Mouse (Mus musculus) gastrocnemius, adult 18-20 months (tissue): ENCODE data around the gene Abhd16a. TPM values are rescaled to one million over a fixed set of nuclear protein-coding genes. Genes with fewer than 3 reads are reported as not detected.

Source experiments
- DNase-seq: peaks from one replicate; pipeline ENCODE4 v3.0.0; 2021; ENCODE audit warnings: low spot score
- total RNA-seq, 2 experiments: library from RNA; stranded (reverse); gene quantifications; 2 replicates each; pipeline ENCODE4 v1.2.3; 2021

The Abhd16a gene
- total RNA-seq, 2 experiments from 2014 or later, result 85.3 to 87.7 TPM

- no peak for DNase-seq
Measured at GRCm38 (mm10) chr17:35141971-35142370, 52.9 kb downstream of the Abhd16a start.

- no peak for DNase-seq
Measured at GRCm38 (mm10) chr17:35146139-35146538, 57.1 kb downstream of the Abhd16a start.

GRCm38 (mm10) chr17:35147348-35147747, 58.3 kb downstream of the Abhd16a start:
- no peak for DNase-seq

- DNase-seq, result no peak
Measured at GRCm38 (mm10) chr17:35147922-35148639, 59.0 kb downstream of the Abhd16a start.

GRCm38 (mm10) chr17:35152121-35152520, 63.1 kb downstream of the Abhd16a start:
- DNase-seq, result no peak

Other genes starting within 250 kb of the Abhd16a start
- gene Skiv2l, start 239.1 kb upstream of the Abhd16a start, total RNA-seq, result 10 to 100 TPM; 20.8 to 21.3 TPM
- 10 to 100 TPM in 1 of 2 experiments, 1 to 10 TPM in 1; 9.0 to 12.0 TPM for gene Nelfe, start 238.9 kb upstream of the Abhd16a start, total RNA-seq
- gene Cfb, start 226.7 kb upstream of the Abhd16a start, total RNA-seq, result 1 to 10 TPM; 2.9 to 6.9 TPM
- 1 to 10 TPM; 5.9 to 6.9 TPM for gene Zbtb12, start 209.8 kb upstream of the Abhd16a start, total RNA-seq
- gene Gm20547, start 207.2 kb upstream of the Abhd16a start, total RNA-seq, result not detected
- gene C2, start 191.0 kb upstream of the Abhd16a start, total RNA-seq, result 1 to 10 TPM; 1.5 to 1.6 TPM
- gene Ehmt2, start 190.8 kb upstream of the Abhd16a start, total RNA-seq, result 10 to 100 TPM; 26.7 to 29.5 TPM
- not detected for gene Slc44a4, start 174.8 kb upstream of the Abhd16a start, total RNA-seq
- gene Neu1, start 158.0 kb upstream of the Abhd16a start, total RNA-seq, result 10 to 100 TPM in 1 of 2 experiments, 1 to 10 TPM in 1; 9.1 to 10.2 TPM
- 10 to 100 TPM; 11.4 to 94.8 TPM for gene Hspa1b, start 130.0 kb upstream of the Abhd16a start, total RNA-seq
- gene Gm20481, start 119.4 kb upstream of the Abhd16a start, total RNA-seq, result not detected
- gene Hspa1a, start 117.1 kb upstream of the Abhd16a start, total RNA-seq, result 10 to 100 TPM; 16.6 to 99.8 TPM
- 10 to 100 TPM; 31.8 to 33.6 TPM for gene Hspa1l, start 116.6 kb upstream of the Abhd16a start, total RNA-seq
- gene Lsm2, start 107.4 kb upstream of the Abhd16a start, total RNA-seq, result 10 to 100 TPM; 14.0 to 17.1 TPM
- gene Vars, start 88.3 kb upstream of the Abhd16a start, total RNA-seq, result 10 to 100 TPM; 38.2 TPM
- 10 to 100 TPM; 13.2 to 16.8 TPM for gene Vwa7, start 72.7 kb upstream of the Abhd16a start, total RNA-seq
- gene Sapcd1, start 61.2 kb upstream of the Abhd16a start, total RNA-seq, result not detected
- under 1 TPM in 1 of 2 experiments, not detected in 1; 0.28 TPM for gene Msh5, start 42.5 kb upstream of the Abhd16a start, total RNA-seq
- gene Clic1, start 39.3 kb upstream of the Abhd16a start, total RNA-seq, result 10 to 100 TPM in 1 of 2 experiments, 1 to 10 TPM in 1; 7.5 to 11.6 TPM
- gene Ddah2, start 30.2 kb upstream of the Abhd16a start, total RNA-seq, result 1 to 10 TPM; 4.5 to 8.7 TPM
- gene Ly6g6c, start 23.9 kb upstream of the Abhd16a start, total RNA-seq, result not detected
- not detected for gene Mpig6b, start 23.1 kb upstream of the Abhd16a start, total RNA-seq
- gene Ly6g6e, start 12.4 kb upstream of the Abhd16a start, total RNA-seq, result not detected
- 1 to 10 TPM in 1 of 2 experiments, not detected in 1; 3.0 TPM for gene Ly6g6d, start 11.2 kb upstream of the Abhd16a start, total RNA-seq
- gene Ly6g6f, start 3.7 kb upstream of the Abhd16a start, total RNA-seq, result not detected
- not detected for gene Ly6g5c, start 19.0 kb downstream of the Abhd16a start, total RNA-seq
- gene Ly6g5b, start 26.2 kb downstream of the Abhd16a start, total RNA-seq, result not detected
- 1 to 10 TPM; 8.7 to 9.0 TPM for gene Gpank1, start 32.2 kb downstream of the Abhd16a start, total RNA-seq
- 100 to 1,000 TPM; 176 to 183 TPM for gene Csnk2b, start 32.8 kb downstream of the Abhd16a start, total RNA-seq
- 10 to 100 TPM; 12.6 to 16.6 TPM for gene D17H6S53E, start 37.1 kb downstream of the Abhd16a start, total RNA-seq
- not detected for gene Apom, start 42.8 kb downstream of the Abhd16a start, total RNA-seq
- 100 to 1,000 TPM; 233 to 265 TPM for gene Bag6, start 45.9 kb downstream of the Abhd16a start, total RNA-seq
- gene Prrc2a, start 75.6 kb downstream of the Abhd16a start, total RNA-seq, result 100 to 1,000 TPM; 102 to 111 TPM
- gene Aif1, start 86.8 kb downstream of the Abhd16a start, total RNA-seq, result 1 to 10 TPM in 1 of 2 experiments, under 1 TPM in 1; 0.84 to 1.1 TPM
- gene Lst1, start 99.2 kb downstream of the Abhd16a start, total RNA-seq, result 1 to 10 TPM in 1 of 2 experiments, not detected in 1; 1.1 TPM
- gene Ltb, start 105.2 kb downstream of the Abhd16a start, total RNA-seq, result under 1 TPM in 1 of 2 experiments, not detected in 1; 0.38 TPM
- not detected for gene Tnf, start 112.7 kb downstream of the Abhd16a start, total RNA-seq
- gene Lta, start 116.1 kb downstream of the Abhd16a start, total RNA-seq, result under 1 TPM; 0.43 to 0.48 TPM
- not detected for gene Gm16181, start 131.6 kb downstream of the Abhd16a start, total RNA-seq
- 1 to 10 TPM; 1.1 to 1.8 TPM for gene Atp6v1g2, start 144.4 kb downstream of the Abhd16a start, total RNA-seq
- gene Nfkbil1, start 146.5 kb downstream of the Abhd16a start, total RNA-seq, result 1 to 10 TPM; 7.0 to 7.2 TPM
- gene Ddx39b, start 152.5 kb downstream of the Abhd16a start, total RNA-seq, result 10 to 100 TPM; 83.5 to 83.8 TPM
- gene H2-D1, start 173.5 kb downstream of the Abhd16a start, total RNA-seq, result 10 to 100 TPM; 36.3 to 59.0 TPM
- under 1 TPM; 0.19 to 0.27 TPM for gene H2-Q1, start 231.1 kb downstream of the Abhd16a start, total RNA-seq